Mouse (Mus musculus): ENCODE data around the gene Mecom. TPM values are rescaled to one million over a fixed set of nuclear protein-coding genes. Genes with fewer than 3 reads are reported as not detected.

Mecom gene
- polyA plus RNA-seq, 1 experiment: 0.19 TPM

GRCm38 (mm10) chr3:29993346-29993745 is 554.5 kb downstream of the Mecom start:
- H3K4me3 ChIP-seq (ENCODE audit: control insufficient read depth, low read depth, low read length): no peak overlapping the region
- H3K4me1 ChIP-seq (ENCODE audit: control insufficient read depth, insufficient read depth, low read length): no peaks in the 10 kb centered on the region
- H3K36me3 ChIP-seq (ENCODE audit: control insufficient read depth, insufficient read depth, low read length): no peaks in the 10 kb centered on the region
- no peaks in the 10 kb centered on the region for H3K27me3 ChIP-seq (ENCODE audit: control insufficient read depth, insufficient read depth, low read length)
- no peak overlapping the region for H3K27ac ChIP-seq (ENCODE audit: control insufficient read depth, insufficient read depth, low read depth, low read length)
- TF ChIP-seq CTCF (IDR thresholded peaks at IDR 0.05; ENCODE audit: control insufficient read depth, insufficient read depth, insufficient replicate concordance, low read depth, low read length) (no peak), POLR2A (IDR thresholded peaks at IDR 0.05; ENCODE audit: control insufficient read depth, low read depth, low read length) (no peak)

DNA sequence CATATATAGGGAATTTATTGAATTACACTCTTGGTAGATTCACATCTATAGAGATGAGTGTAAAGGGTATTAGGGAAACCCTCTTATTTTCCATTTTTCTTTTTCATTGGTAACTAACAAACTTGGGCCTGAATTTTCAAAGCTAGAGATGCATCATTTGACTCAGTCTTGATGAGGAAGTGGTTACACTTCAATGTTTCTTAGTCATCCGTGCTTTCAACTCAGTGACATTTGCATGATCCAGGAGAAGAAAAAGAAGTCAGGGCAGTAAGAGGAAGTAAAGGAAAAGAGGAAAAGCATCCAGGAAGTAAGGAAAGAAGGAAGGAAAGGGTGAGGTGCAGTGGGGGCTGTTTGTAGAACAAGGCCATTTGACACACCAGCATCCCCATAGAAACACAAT is 556.3 kb downstream of the Mecom start:
- no peak overlapping the region for H3K27ac ChIP-seq (ENCODE audit: control insufficient read depth, insufficient read depth, low read depth, low read length)
- no peaks in the 10 kb centered on the region for H3K36me3 ChIP-seq (ENCODE audit: control insufficient read depth, insufficient read depth, low read length)
- no peak overlapping the region for H3K4me3 ChIP-seq (ENCODE audit: control insufficient read depth, low read depth, low read length)
- H3K4me1 ChIP-seq (ENCODE audit: control insufficient read depth, insufficient read depth, low read length): no peaks in the 10 kb centered on the region
- H3K27me3 ChIP-seq (ENCODE audit: control insufficient read depth, insufficient read depth, low read length): no peaks in the 10 kb centered on the region
- TF ChIP-seq POLR2A (IDR thresholded peaks at IDR 0.05; ENCODE audit: control insufficient read depth, low read depth, low read length) (no peak), CTCF (IDR thresholded peaks at IDR 0.05; ENCODE audit: control insufficient read depth, insufficient read depth, insufficient replicate concordance, low read depth, low read length) (no peak)

DNA sequence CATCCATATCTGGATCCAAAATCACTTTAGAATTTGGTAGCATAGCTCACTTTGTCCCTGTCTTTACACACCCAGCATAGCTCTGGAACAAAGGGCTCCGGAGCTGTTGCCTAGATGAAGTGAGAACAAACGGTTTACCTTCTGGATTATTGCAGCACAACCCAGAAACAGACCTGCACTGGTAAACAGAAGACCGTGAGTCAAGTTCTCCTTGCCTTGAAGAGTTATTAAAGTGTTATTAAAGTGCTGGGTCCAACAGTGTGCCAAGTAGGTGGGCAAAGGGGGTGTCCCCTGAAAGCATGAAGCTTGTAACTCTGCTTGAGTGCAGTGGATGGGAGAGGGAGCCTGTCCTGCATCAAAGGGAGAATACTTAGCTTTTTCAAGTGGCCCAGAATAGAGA is 563.4 kb downstream of the Mecom start:
- H3K4me3 ChIP-seq (ENCODE audit: control insufficient read depth, low read depth, low read length): no peak overlapping the region
- no peaks in the 10 kb centered on the region for H3K4me1 ChIP-seq (ENCODE audit: control insufficient read depth, insufficient read depth, low read length)
- no peaks in the 10 kb centered on the region for H3K36me3 ChIP-seq (ENCODE audit: control insufficient read depth, insufficient read depth, low read length)
- H3K27ac ChIP-seq (ENCODE audit: control insufficient read depth, insufficient read depth, low read depth, low read length): no peak overlapping the region
- H3K27me3 ChIP-seq (ENCODE audit: control insufficient read depth, insufficient read depth, low read length): no peaks in the 10 kb centered on the region
- no peak for TF ChIP-seq POLR2A (IDR thresholded peaks at IDR 0.05; ENCODE audit: control insufficient read depth, low read depth, low read length)
- TF ChIP-seq CTCF (IDR thresholded peaks at IDR 0.05; ENCODE audit: control insufficient read depth, insufficient read depth, insufficient replicate concordance, low read depth, low read length): no peak

DNA sequence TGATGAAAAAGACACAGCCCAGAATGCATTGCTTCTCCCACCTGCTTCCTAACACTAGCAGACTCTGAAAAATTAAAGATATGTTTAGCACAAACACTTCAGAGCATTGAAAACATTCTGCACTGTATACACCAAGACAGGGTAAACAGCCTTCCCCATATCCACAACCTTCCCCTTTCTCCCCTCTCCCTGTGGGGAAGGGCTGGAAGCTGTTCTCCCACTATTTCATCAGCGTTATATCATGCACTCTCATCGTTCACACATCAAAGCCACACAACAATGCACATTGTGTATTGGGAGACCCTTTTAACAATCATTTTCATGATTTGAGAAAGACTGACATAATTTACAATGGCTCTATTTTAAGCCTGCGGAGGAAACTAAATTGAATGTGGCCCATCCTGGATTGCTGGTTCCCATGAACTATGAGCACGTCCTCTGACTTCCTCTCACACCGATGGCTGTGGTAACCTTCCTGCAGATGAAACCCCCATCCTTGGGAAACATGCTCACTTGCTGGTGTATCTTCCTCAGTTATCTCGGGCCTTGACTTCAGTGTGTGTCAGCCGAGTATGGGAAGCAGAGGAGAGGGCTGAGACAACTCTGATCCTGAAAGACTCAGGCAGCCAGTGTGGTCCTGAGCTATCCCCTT is 566.4 kb downstream of the Mecom start:
- no peak overlapping the region for H3K4me3 ChIP-seq (ENCODE audit: control insufficient read depth, low read depth, low read length)
- no peaks in the 10 kb centered on the region for H3K27me3 ChIP-seq (ENCODE audit: control insufficient read depth, insufficient read depth, low read length)
- no peaks in the 10 kb centered on the region for H3K36me3 ChIP-seq (ENCODE audit: control insufficient read depth, insufficient read depth, low read length)

DNA sequence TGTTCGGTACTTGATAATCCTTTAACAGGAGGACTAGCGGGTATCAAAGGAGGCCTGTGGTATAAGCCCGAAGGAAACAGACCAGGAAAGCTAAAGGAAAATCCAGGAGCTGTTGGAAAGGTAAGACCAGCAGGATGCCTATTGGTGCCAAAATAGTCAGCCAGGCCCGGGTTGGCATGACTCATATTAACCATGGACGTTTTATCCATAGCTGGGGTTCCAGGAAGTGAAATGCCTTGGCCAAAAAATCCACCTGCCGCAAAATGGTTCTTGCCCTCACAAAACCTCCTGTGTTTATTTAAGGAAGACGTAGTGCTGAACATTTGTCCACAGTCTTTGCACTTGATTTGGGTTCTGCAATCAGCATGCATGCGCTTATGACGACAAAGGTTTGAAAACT is 567.3 kb downstream of the Mecom start:
- Histone ChIP-seq H3K36me3 (ENCODE audit: control insufficient read depth, insufficient read depth, low read length) (no peaks in the 10 kb centered on the region), H3K4me1 (ENCODE audit: control insufficient read depth, insufficient read depth, low read length) (no peaks in the 10 kb centered on the region), H3K27me3 (ENCODE audit: control insufficient read depth, insufficient read depth, low read length) (no peaks in the 10 kb centered on the region), H3K4me3 (ENCODE audit: control insufficient read depth, low read depth, low read length) (no peak overlapping the region), H3K27ac (ENCODE audit: control insufficient read depth, insufficient read depth, low read depth, low read length) (no peak overlapping the region)
- TF ChIP-seq POLR2A (IDR thresholded peaks at IDR 0.05; ENCODE audit: control insufficient read depth, low read depth, low read length) (no peak), CTCF (IDR thresholded peaks at IDR 0.05; ENCODE audit: control insufficient read depth, insufficient read depth, insufficient replicate concordance, low read depth, low read length) (no peak)

More for the DNA sequence above, 566.4 kb downstream of the Mecom start:
- no peak for TF ChIP-seq POLR2A (IDR thresholded peaks at IDR 0.05; ENCODE audit: control insufficient read depth, low read depth, low read length)
- no peak for TF ChIP-seq CTCF (IDR thresholded peaks at IDR 0.05; ENCODE audit: control insufficient read depth, insufficient read depth, insufficient replicate concordance, low read depth, low read length)
- no peak overlapping the region for H3K27ac ChIP-seq (ENCODE audit: control insufficient read depth, insufficient read depth, low read depth, low read length)
- H3K4me1 ChIP-seq (ENCODE audit: control insufficient read depth, insufficient read depth, low read length): no peaks in the 10 kb centered on the region

- no peak overlapping the region for H3K4me3 ChIP-seq (ENCODE audit: control insufficient read depth, low read depth, low read length)
- H3K36me3 ChIP-seq (ENCODE audit: control insufficient read depth, insufficient read depth, low read length): no peaks in the 10 kb centered on the region
- no peaks in the 10 kb centered on the region for H3K27me3 ChIP-seq (ENCODE audit: control insufficient read depth, insufficient read depth, low read length)
- TF ChIP-seq CTCF (IDR thresholded peaks at IDR 0.05; ENCODE audit: control insufficient read depth, insufficient read depth, insufficient replicate concordance, low read depth, low read length) (no peak), POLR2A (IDR thresholded peaks at IDR 0.05; ENCODE audit: control insufficient read depth, low read depth, low read length) (no peak)
- H3K27ac ChIP-seq (ENCODE audit: control insufficient read depth, insufficient read depth, low read depth, low read length): no peak overlapping the region
- H3K4me1 ChIP-seq (ENCODE audit: control insufficient read depth, insufficient read depth, low read length): no peaks in the 10 kb centered on the region
Measured at GRCm38 (mm10) chr3:29976580-29976979, 571.2 kb downstream of the Mecom start.

- no peak for TF ChIP-seq CTCF (IDR thresholded peaks at IDR 0.05; ENCODE audit: control insufficient read depth, insufficient read depth, insufficient replicate concordance, low read depth, low read length)
- no peak for TF ChIP-seq POLR2A (IDR thresholded peaks at IDR 0.05; ENCODE audit: control insufficient read depth, low read depth, low read length)
- H3K27ac ChIP-seq (ENCODE audit: control insufficient read depth, insufficient read depth, low read depth, low read length): no peak overlapping the region
- H3K4me3 ChIP-seq (ENCODE audit: control insufficient read depth, low read depth, low read length): no peak overlapping the region
- no peaks in the 10 kb centered on the region for H3K4me1 ChIP-seq (ENCODE audit: control insufficient read depth, insufficient read depth, low read length)
- H3K27me3 ChIP-seq (ENCODE audit: control insufficient read depth, insufficient read depth, low read length): no peaks in the 10 kb centered on the region
- no peaks in the 10 kb centered on the region for H3K36me3 ChIP-seq (ENCODE audit: control insufficient read depth, insufficient read depth, low read length)
Measured at GRCm38 (mm10) chr3:29968433-29968949, 579.3 kb downstream of the Mecom start.
